ENCODE assay signal across 16 mouse cellular contexts in the genomic region with DNA sequence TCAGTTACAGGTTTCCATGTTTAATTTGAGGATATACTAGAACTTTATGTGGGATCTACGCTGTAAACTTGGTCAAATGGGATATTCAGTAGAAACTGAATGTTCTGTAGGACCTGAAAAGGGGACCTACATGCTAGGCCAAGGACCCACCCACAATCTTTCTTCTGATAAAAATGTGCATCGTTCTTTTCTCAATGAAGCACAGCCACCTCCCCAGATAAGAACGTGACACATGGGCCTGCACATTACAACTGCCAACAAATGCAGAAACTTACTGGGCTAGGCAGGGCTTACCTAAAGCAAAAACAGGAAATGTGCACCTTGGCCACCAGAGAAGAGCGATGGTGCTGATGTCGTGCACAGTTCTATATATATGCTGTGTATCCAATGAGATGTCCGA.
"Had no signal": no experiment of that assay in that cellular context is flagged by ENCODE, and none has a peak within 500 bp of the region (broad histone marks: within the 10 kb centered on the region; RNA-seq: fewer than 3 reads in every experiment).

No protein-coding gene starts in this region.

- DNase-seq: retina, postnatal 1 day; right cerebral cortex, adult 18-20 months; right cerebral cortex, postnatal 14 days; right cerebral cortex, postnatal 25 days; right cerebral cortex, postnatal 4 days; spleen, adult 18-20 months; thymus, adult 18-20 months; thymus, adult 2 months; thymus, postnatal 14 days; thymus, postnatal 25 days; thymus, postnatal 36 days; thymus, postnatal 4 days had no signal

- H3K4me3 ChIP-seq: neural tube, embryonic 13.5 days; neural tube, embryonic 15.5 days; stomach, embryonic 15.5 days had no signal

- H3K27me3 ChIP-seq: neural tube, embryonic 13.5 days; neural tube, embryonic 15.5 days; stomach, embryonic 15.5 days had no signal

- H3K4me2 ChIP-seq: neural tube, embryonic 13.5 days; neural tube, embryonic 15.5 days; stomach, embryonic 15.5 days had no signal

- H3K4me1 ChIP-seq: stomach, embryonic 15.5 days had no signal

- H3K9me3 ChIP-seq: neural tube, embryonic 13.5 days; neural tube, embryonic 15.5 days; stomach, embryonic 15.5 days had no signal

- H3K9ac ChIP-seq: neural tube, embryonic 13.5 days; neural tube, embryonic 15.5 days; stomach, embryonic 15.5 days had no signal

- H3K27ac ChIP-seq: neural tube, embryonic 13.5 days; neural tube, embryonic 15.5 days; stomach, embryonic 15.5 days; stomach, postnatal 0 days had no signal
